Mouse (Mus musculus) left cerebral cortex, adult 18-20 months (tissue): ENCODE measurements around the gene Rfxank. TPM values are rescaled to one million over a fixed set of nuclear protein-coding genes. Genes with fewer than 3 reads are reported as not detected.

Experiments used
- DNase-seq, 2 experiments: peaks; one replicate each; pipeline ENCODE4 v3.0.0; 2021 to 2022; ENCODE audit warnings: low spot score in 2 of 2, mixed read lengths in 1 of 2
- microRNA-seq, 2 experiments: library from miRNA; unstranded; fragments of <30 nt; microRNA quantifications; one replicate each; pipeline ENCODE4 v1.2.0; 2021
- total RNA-seq, 2 experiments: library from RNA; stranded (reverse); gene quantifications; 2 replicates each; pipeline ENCODE4 v1.2.3; 2021

The Rfxank gene
- total RNA-seq, 2 experiments from 2014 or later = 11.7 to 14.9 TPM

DNA sequence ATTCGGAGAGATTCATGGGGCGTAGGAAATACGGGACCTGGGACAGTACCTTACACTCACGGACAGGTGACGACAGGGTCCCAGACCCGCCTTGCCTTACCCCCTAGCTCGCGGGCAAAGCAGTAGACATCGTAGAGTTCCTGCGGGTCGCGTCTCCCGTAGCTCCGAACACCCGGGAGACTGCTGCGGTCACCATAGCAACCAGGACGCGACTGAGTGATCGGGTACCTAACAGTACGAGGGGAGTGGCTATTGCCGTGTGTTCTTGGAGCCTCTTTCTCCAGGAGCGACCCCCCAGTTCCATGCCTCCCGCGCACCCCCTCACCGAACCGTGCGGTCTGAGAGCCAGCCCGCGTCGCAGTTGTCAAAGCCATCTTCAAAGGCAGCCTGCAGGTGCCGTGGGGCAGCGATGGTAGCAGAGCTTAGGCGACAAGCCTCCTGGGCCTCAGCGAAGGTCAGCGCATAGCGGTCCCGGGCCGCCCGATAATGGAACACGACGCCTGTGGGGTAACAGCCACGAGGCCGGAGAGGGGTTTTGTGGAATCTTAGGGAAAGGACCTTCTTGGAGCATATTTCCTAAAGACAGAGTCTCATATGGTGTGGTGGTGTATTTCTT lies 26.4 kb downstream of the Rfxank start:
- DNase-seq = no peak

DNA sequence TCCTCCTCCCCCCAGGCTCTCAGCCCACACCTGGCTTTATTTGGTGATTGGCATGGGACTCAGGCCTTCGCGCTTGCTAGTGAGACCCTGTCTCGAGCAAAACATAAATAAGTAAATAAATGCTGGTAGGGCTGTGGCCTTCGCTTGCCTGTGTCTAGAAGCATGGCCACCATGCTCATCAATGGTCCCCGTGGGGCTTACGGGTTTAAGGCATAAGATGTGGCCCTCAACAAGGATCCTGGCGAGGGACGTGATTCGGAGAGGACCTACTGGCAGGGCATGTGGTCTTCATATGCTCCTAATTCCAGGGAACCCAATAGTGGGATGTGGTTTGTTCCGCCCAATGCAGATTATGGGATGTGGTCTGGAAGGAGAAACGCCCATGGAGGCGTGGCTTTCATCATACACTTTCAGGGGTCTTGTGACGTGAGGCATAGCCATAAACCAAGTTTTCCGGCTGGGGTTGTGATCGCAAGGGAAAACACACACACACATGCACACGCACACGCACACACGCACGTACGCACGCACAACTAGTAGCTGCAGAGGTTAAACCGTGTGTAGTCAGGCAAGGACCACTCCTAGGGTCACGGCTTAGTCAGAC lies 27.7 kb downstream of the Rfxank start:
- DNase-seq = no peak

GRCm38 (mm10) chr8:70110451-70110850 lies 28.5 kb downstream of the Rfxank start:
- no peak for DNase-seq

- DNase-seq = no peak
Measured at GRCm38 (mm10) chr8:70104922-70105321, 34.0 kb downstream of the Rfxank start.

- DNase-seq = no peak
Measured at GRCm38 (mm10) chr8:70104506-70104905, 34.4 kb downstream of the Rfxank start.

DNA sequence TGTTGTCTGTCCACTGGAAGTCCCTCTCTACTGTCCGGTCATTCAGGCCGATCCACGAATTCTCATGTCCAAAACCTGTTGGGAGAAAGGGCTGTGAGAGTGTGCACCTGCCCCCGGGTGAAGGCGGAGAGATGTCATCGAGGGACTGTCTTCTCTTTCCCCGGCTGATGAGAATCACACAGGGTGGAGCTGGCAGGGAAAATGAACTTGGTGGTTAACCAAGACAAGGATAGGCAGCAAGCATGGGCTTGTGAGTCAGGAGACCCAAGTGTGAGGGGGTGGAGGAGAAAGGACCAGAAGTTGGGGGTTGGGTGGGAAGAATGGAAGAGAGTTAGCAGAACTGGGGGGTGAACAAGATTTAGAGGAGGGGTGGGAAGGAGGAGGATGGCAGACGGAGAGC lies 38.7 kb downstream of the Rfxank start:
- DNase-seq = peak in 1 of 2 experiments; percentile 54

GRCm38 (mm10) chr8:70099276-70099675 lies 39.7 kb downstream of the Rfxank start:
- DNase-seq = no peak

DNA sequence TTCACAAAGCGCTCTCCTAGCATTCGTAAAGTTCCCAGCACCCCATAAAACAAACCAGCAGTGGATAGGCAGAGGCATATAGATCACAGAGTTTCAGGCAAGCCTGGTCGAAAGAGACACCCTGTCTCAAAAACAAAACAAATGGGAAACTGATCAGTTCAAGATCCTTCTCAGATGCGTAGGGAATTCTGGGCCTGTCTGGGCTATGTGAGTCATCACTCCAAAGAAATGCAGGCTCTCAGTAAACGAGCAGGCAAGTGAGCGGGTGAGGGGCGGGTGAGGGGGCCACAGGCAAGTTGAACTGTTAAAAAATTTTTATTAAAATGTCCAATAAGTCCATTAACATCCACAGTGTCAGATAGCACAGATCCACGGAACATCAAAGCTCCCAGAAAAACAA lies 46.2 kb downstream of the Rfxank start:
- no peak for DNase-seq

DNA sequence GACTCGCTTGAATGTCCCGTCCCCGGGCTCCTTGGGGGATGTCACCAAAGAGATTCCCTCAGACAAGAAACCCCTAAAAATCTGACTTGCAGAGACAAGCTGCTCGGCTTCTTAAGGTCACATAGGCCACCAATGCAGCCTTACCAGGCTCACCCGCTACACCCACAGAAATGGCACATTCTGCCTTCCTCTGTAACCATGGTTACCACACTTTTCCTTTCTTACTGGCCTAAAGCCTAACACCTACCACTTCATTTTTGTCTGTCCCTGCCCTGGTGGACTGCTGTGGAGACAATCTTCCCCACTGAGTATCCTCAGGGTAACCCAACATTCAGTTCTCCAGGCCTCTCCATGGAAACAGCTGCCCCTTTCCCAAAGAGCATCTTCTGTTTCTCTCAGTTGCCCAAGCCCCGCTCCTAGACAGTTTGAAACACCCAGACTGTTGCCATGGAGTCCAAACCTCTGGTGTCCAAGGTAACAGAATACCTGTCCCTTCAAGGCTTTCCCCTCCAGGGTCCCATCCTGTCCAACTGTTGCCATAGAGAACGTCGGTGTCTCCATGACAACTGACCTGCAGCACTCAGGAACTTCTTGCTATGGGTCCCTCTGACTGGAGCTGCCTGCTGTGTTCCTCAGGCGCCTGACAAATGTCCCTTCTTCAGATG lies 49.5 kb downstream of the Rfxank start:
- no peak for DNase-seq

DNA sequence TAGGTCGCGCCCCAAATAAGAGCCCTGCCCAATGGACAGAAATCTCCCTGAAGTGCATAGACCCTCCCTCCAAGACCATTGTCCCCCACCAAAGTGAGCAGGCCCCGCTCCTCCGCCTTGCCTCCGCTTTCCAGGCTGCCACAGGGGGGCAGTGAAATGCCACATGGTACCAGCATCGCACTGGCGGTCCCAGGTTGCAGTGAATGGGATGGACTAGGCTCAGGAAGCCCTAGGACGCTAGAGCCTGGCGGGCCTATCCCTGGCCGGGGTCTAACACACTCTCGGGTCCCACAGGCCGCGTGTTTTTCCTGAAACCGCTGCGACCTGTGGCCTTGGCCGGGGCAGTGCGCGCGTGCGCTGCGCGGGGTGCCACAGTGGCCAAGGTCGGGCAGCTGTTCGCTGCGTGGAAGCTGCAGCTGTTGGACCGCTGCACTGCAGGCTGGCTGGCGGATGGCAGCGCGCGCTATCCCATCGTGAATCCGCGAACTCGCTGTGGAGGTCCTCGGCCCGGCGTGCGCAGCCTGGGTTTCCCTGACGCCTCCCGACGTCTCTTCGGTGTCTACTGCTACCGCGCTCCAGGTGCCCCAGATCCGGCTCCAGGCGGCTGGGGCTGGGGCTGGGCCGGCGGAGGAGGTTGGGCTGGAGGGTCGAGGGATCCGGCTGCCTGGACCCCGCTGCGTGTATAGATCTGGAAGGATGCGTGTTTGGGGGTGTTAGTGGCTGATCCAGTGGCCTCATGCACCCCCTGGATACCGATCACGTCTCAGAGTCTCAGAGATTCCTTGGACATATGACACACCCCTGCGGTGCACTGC lies 50.9 kb downstream of the Rfxank start:
- DNase-seq = peak; percentile 72 to 81

DNA sequence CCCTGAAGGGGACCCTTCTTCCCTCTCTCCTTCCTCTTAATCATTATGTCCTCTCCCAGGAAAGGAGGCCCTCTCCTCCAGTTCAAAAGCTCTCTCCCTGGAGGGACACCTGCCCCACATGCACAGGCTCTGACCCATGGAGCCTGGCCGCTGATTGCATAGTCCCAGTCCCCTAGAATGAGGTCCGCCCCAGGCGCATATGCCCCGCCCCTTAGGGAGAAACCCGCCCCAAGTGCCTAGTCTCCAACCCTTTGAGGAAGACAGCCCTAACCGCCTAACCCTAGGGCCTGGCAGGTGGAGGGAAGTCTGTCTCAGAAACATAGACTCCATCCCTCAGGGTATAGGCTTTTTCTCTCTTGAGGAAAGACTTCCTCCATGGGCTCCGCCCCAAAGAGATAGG lies 51.7 kb downstream of the Rfxank start:
- DNase-seq = no peak

GRCm38 (mm10) chr8:70086151-70086550 lies 52.8 kb downstream of the Rfxank start:
- DNase-seq = no peak

- DNase-seq = no peak
Measured at GRCm38 (mm10) chr8:70084191-70085065, 54.5 kb downstream of the Rfxank start.

- peak; percentile 79 to 87 for DNase-seq
Measured at GRCm38 (mm10) chr8:70083285-70083684, 55.7 kb downstream of the Rfxank start, which contains the start of gene Hapln4. Gene Hapln4 (plus strand): TSS chr8:70083457.

DNA sequence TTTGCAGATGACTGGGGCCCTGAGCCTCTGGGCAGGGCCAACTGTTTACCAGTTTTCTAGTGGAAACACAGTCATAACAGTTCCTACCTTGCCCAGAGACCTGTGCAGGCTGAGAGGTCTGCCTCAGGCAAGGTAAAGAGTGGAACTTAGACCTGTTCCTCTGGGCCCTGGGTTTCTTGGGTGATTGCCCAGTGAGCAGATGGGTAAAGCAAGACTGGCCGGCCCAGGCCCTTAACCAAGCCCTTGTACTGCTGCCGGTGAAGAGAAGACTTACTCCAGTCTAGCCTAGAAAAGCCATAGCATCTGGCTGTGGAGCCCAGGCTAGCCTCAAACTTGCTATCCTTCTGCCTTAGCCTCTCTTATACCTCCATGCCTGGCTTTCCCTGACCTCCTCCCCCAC lies 57.0 kb downstream of the Rfxank start:
- DNase-seq = no peak

Small RNAs within 50 kb of the gene (microRNA-seq; reads per million reads assigned to microRNA genes)
- 16.5 to 20.4 reads per million in 2 experiments for gene Mir7066

Other genes with a start within 250 kb of the Rfxank start
- gene Tssk6, start 237.0 kb downstream of the Rfxank start, total RNA-seq = not detected
- 100 to 1,000 TPM; 148 to 155 TPM for gene Ndufa13, start 236.6 kb downstream of the Rfxank start, total RNA-seq
- gene Yjefn3, start 236.4 kb downstream of the Rfxank start, total RNA-seq = 10 to 100 TPM; 28.3 to 30.7 TPM
- 10 to 100 TPM; 28.7 TPM for gene Gatad2a, start 142.8 kb downstream of the Rfxank start, total RNA-seq
- gene Mau2, start 96.4 kb downstream of the Rfxank start, total RNA-seq = 10 to 100 TPM; 67.6 to 69.9 TPM
- 10 to 100 TPM; 46.8 to 47.1 TPM for gene Sugp1, start 96.3 kb downstream of the Rfxank start, total RNA-seq
- 1 to 10 TPM; 3.6 to 4.2 TPM for gene Tm6sf2, start 66.2 kb downstream of the Rfxank start, total RNA-seq
- 100 to 1,000 TPM in 1 of 2 experiments, 10 to 100 TPM in 1; 97.9 to 111 TPM for gene Hapln4, start 55.7 kb downstream of the Rfxank start, total RNA-seq
- gene Ncan, start 18.3 kb downstream of the Rfxank start, total RNA-seq = 100 to 1,000 TPM; 137 to 145 TPM
- gene Nr2c2ap, start 7.8 kb downstream of the Rfxank start, total RNA-seq = 10 to 100 TPM; 23.7 to 25.5 TPM
- 10 to 100 TPM; 47.7 to 48.0 TPM for gene Borcs8, start 345 bp upstream of the Rfxank start, total RNA-seq
- gene Mef2b, start 557 bp upstream of the Rfxank start, total RNA-seq = not detected
- gene Tmem161a, start 33.2 kb upstream of the Rfxank start, total RNA-seq = 10 to 100 TPM; 45.2 to 46.2 TPM
- 10 to 100 TPM; 36.0 to 37.8 TPM for gene Slc25a42, start 73.2 kb upstream of the Rfxank start, total RNA-seq
- 100 to 1,000 TPM in 1 of 2 experiments, 10 to 100 TPM in 1; 97.3 to 109 TPM for gene Sugp2, start 95.1 kb upstream of the Rfxank start, total RNA-seq
- gene Armc6, start 95.3 kb upstream of the Rfxank start, total RNA-seq = 10 to 100 TPM; 37.0 to 42.1 TPM
- gene Homer3, start 143.7 kb upstream of the Rfxank start, total RNA-seq = 1 to 10 TPM; 7.9 to 9.8 TPM
- gene Ddx49, start 163.3 kb upstream of the Rfxank start, total RNA-seq = 10 to 100 TPM; 42.0 to 49.1 TPM
- gene Cope, start 163.4 kb upstream of the Rfxank start, total RNA-seq = 100 to 1,000 TPM; 141 to 145 TPM
- gene Cers1, start 176.6 kb upstream of the Rfxank start, total RNA-seq = 10 to 100 TPM; 86.4 to 94.3 TPM
- gene Gdf1, start 190.7 kb upstream of the Rfxank start, total RNA-seq = 10 to 100 TPM; 16.4 to 19.1 TPM
- gene Upf1, start 214.1 kb upstream of the Rfxank start, total RNA-seq = 10 to 100 TPM; 64.1 to 73.7 TPM
- under 1 TPM; 0.30 to 0.33 TPM for gene Comp, start 234.4 kb upstream of the Rfxank start, total RNA-seq